Mouse (Mus musculus) forelimb bud, embryonic 11.5 days (tissue): ENCODE measurements around the gene Ltb.
"Not testable (repeated sequence)": the region's sequence is repeated elsewhere in the genome, so short reads cannot be mapped to it uniquely, and the experiment has no call there.

ENCODE experiments used
- DNase-seq: peaks from one replicate; pipeline ENCODE4 v3.0.0-alpha.2; 2012; ENCODE audit warnings: low read depth, low spot score

Gene Ltb

DNA sequence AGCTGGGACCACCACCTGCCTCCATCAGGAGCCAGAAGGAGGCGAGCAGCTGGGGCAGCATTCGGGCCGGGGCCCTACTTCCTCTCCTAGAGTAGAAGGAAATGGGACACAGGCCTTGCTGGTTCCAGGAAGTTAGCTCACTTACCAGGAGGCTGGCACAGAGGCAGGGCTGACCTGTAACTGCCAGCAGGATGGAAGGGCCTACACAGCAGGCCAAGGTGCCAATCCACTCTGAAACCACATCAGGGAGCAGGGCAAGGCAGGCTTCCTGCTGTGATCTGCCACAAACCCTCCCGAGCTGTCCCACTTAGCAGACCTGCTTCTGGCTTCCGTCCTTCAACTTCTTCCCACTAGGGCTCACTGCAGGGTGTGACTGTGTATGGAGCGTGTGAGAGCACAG is 28.1 kb downstream of the Ltb start:
- no peak for DNase-seq

DNA sequence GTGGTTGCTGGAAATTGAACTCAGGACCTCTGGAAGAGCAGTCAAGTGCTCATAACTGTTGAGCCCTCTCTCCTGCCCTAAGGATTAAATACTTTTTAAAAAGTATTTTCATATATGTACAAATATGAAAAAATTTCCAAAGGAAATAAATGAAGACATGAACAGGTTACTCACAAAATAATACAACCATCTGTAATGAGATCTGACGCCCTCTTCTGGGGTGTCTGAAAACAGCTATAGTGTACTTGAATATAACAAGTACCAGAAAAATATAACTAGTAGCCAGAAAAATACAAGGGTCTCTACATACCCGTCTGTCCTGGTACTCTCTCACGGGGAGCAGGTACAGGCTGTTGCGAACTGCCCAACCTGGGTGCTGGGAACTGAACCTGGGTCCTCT is 30.4 kb downstream of the Ltb start:
- no peak for DNase-seq

DNA sequence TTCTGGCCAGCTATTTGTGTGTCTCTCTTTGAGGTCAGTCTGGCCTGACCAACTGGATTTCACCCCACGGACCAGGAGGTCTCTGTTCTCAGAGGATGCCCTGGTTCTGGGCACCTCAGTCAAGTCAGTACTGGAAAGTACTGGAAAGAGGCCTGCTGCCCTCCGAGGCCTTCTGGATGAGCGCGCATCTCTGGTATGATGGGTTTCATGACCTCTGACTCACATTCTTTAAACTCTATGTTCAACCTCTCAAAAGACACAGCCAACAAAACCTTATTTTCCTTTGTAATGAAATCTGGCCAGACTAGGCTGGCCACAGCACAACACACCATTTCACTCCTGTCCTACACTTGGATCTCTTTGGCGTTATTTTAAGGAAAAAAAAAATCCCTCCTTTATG is 31.2 kb downstream of the Ltb start:
- DNase-seq = no peak

DNA sequence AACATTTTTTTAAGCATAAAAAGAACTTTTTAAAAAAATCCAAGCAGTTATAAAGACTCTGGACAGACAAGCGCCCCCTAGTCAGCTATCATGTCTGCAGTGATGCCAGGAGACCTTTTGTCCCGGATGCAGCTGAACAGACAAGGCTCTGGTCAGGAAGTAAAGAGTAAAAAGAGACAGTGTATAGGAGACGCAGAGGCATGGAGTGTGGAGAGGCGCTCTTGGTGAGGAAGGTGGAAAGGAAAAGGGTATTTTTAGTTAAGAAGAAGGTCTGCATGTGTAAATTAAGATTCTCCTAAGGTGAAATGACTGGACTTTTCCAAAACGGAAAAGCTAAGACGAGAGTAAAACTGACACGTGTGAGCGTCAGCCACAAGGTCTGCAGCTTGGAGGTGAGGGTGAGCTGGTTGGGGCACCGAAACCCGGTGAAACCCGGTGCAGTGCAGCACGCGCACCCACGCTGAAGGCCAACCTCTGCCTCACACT is 32.4 kb downstream of the Ltb start:
- no peak for DNase-seq

DNA sequence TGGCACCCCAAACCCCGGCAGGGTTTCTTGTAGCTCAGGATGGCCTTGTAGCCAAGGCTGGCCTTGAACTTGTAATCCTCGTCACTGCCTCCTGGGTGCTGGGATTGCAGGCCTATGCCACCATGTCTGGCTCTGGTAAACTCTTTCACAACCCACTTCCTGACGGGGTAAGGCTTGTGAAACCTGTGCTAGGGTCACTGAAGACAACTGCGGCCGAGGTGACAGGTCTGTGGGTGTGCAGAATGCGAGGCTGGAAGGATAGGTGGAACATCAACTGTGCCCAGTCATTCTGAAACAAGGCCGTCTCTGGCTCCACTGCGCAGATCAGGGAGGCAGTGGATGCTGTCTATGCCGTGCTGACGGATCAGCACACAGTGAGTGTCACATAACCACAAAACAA is 36.8 kb downstream of the Ltb start:
- DNase-seq = no peak

DNA sequence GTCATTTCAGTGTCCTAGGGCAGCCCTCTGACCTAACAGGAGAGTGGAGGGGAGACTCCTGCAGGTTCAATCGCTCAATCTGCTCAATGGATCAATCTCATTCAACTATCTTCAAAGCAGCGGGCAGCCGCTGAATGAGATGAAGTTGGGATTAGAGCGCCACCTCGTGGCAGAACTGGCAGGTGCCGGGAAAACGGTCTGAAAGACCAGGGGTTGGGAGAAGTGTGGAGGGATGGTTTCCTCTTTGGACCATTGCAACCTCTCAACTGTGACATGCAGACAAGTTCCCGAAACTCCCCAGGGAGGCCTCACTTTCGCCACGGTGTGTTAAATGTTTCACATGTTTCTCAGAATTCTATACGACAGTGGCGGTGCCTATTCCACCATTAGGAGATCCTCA is 37.8 kb downstream of the Ltb start:
- peak; percentile 84 for DNase-seq

DNA sequence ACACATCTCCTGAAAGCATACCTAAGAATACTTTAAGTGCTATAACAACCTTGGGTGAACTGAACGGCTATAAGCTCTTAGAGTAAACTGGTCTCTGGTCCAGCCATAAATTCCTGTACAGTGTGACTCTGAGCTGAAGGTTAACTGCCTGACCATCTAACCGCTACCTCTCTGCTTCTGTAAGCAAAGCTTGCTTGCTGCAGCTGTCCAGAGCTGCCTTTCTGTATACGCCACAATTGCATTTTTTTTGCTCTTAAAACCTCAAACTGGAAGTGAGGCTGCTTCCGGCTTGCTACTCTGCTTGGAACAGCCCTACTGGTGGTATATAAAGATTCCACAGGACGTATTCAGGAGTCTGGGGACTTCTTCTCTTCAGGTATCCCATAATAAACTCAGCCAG is 38.4 kb downstream of the Ltb start:
- DNase-seq = no peak

DNA sequence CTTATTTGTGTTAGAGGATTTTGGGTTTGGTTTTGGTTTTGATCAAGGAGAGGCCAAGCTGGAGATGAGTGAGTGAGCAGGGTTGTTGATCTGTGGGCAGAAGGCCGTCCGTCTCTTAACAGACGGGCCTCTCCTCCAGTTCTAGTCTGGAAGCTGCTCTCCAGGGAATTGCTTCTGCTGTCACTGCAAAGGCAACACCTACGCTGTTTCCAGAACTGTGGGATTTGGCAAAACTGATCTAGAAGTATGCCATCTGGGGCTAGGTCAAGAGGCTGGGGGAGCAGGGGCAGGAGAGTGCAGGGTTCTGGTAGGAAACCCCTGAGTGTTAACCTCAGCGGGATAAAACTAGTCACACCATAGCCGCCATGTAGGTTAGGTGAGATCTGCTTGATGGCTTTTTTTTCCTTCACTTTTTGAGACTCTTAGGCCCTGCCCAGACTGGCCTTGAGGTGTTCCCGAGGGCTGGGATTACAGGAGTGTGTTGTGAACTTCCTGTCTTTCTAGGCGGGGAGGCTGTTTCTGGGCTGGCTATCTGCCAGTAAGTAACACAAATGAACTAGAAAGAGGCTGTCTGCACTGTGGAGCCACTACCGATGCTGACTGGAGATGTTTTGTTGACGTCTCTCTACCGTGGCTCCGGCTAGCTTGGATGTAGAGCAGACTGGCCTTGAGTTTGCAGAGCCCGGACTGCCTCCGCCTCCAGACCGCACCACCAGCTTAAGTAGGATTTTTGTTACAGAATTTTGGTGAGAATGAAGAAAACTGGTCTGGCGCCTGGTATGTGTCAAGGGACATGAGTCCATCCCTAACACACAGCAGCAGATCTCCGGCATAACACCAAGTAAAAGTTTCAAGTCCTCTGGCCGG is 39.1 kb downstream of the Ltb start, which contains the start of gene Atp6v1g2:
Atp6v1g2 (plus strand) TSS at position 547 of the 867 bp plus-strand sequence.
- DNase-seq = no peak

DNA sequence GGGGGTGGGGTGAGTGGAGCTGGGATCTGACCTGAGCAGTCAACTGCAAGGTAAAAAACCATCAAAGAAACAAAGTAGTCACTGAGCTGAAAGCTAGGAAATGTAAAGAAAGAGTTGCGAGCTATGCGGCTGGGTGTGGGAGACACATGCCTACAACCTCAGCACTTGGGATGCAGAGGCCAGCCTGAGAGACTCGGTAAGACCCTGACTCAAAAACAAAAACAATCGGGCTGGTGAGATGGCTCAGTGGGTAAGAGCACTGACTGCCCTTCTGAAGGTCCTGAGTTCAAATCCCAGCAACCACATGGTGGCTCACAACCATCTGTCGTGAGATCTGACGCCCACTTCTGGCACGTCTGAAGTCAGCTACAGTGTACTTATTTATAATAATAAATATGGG is 39.9 kb downstream of the Ltb start:
- not testable (repeated sequence) for DNase-seq

DNA sequence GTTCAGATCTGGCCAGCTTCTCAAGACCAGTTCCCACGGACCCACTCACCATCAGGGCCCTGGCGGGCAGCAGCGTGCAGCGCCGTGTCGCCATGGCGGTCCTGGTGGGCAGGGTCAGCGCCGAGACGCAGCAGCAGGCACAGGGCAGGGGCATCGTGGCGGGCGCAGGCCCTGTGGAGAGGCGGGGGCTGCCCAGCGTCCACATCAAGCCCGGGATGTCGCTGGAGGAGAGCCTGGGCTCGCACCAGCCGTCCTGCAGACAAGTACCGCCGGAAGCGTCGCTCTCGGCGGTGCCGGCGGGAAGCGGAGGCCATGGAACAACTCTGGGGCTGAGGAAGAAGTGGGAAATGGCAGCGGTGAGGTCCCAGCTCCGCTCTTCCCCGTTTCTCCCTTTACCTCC is 40.7 kb downstream of the Ltb start:
- DNase-seq = no peak

DNA sequence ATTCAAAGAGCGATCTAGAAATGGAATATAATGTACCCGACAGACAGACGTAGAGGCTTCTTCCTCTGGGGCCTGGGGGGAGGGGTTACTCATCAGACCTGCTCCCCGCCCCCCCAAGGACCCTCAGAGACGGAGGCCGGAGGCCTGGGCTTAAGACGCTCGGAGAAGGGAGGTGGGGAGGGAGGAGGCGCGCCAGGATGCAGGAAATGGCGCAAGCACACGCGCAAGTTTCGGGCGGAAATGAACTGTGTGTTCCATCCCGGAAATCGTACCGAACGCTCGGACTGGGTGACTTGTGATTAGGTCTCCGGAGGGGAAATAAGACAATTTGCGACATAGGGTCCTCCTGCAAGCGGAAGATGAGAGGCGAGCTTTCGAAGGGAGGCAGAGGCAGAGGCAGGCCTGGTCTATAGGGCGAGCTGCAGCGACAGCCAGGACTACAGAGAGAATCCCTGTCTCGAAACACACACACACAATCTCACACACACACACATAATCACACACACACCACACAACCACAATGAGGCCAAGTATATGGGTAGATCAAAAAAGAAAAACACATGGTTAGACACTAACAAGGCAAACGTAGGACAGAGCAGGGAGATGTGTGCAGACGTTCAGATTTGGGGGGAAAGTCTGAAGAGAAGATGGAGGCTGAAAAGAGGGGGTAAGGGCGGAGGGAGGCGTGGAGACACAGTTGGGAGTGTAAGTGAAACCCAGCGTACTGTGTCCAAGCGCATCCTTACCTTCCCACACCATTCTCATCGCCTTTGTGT is 41.6 kb downstream of the Ltb start, which contains the start of gene Nfkbil1:
Nfkbil1 (minus strand) TSS at position 179 of the 776 bp plus-strand sequence.
- peak; percentile 94 for DNase-seq

DNA sequence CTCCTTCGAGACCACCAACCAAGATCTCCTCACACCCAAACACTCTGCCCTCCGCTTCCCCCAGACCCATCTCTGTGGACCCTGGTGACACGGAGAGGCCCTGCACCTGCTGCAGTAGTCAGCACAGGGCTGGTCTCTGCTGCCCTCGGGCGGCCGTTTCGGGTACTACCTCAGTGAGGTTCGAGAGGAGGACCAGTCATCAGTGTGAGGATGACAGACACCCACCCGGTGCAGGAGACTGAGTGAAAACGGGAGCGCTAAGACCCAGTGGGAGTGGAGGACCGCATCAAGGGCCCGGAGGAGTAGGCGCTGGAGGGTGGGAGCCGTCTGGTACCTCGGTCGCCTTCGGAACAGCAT is 42.1 kb downstream of the Ltb start:
- DNase-seq = peak; percentile 91

DNA sequence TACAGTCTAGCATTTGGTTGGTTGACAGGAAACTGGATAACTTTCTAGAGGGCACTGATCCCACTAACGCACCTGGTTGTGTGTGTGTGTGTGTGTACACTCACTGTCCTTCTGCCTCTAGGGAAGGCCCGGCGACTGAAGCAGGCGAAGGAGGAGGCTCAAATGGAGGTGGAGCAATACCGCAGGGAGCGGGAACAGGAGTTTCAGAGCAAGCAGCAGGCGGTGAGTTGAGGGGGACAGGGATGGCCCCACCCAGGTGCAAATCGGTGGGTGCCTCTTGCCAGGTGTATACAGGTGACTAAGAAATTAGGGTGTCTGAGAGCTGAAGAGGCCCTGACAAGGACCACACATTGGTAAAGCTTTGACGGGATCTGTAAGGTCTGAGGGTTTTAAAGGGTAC is 42.8 kb downstream of the Ltb start:
- DNase-seq = no peak

DNA sequence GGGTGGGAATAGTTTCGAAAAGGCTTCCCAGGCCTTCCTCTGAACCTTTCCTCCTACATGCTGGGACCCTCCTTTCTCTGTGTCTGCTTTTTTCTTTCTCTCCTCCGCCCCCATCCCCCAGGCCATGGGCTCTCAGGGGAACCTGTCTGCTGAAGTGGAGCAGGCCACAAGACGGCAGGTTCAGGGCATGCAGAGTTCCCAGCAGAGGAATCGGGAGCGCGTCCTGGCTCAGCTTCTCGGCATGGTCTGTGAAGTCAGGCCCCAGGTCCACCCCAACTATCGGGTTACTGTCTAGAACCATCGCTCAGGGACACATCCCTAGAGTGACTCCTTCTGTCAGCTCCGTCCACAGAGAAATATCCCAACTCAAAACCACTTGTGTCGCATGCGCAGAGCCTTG is 43.3 kb downstream of the Ltb start:
- DNase-seq = no peak

DNA sequence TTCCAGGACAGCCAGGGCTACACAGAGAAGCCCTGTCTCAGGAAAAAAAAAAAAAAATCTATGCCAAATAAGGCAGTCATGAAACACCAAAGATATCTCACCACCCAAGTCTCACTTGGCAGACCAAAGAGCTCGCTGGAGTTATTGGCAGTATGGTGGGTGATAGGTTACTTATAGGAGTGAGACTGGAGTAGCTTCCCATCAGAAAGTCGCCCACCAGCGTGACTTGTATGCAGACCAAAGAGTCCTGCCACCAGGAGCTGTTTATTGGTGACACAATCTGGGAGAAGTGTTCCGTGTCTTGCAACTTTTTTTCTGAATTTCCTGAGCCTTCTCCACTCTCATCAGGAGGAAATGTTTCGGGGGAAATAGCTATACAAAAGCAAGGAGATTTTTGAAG is 45.5 kb downstream of the Ltb start:
- no peak for DNase-seq

DNA sequence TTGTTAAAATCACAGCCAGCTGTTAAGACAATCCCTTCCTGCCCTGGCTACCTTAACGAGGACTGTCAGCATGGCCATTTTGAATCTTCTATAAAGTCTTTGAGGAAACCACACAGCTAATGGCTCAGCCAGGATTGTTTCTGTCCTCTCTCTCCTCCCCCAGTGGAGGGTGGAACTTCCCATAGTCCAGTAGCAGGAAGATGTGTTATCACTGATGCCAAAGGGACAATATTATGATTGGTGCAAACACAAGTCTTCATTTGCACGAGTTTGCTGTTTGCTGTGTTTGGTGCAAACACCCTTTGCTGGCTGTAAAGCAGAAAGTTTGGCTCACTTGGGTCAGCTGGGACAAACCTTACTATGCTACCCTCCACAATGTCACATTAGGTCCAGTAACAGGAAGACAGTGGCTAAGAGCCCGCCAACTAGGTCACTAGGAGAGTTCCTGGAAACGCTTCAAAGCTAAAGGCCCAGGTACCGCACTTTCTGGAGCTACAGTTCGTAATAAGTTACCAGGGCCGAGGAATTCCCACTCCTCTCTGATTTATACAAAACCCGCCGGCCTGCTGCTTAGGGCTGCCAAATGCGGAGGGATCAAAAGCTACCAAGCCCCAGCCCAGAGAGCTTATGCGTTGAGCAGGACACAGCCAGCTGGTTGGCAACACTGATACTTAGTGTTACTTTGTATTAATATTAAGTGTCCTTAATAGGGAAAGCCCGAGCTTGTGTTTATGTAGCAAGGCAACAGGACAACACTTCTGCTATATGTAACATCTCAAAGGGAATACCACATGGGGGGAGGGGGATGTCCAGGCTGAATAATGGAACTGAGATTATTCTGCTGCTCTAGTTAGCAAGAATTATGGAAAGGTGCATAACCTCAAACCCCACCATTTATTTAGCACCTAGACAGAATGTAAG is 46.4 kb downstream of the Ltb start:
- DNase-seq = no peak

DNA sequence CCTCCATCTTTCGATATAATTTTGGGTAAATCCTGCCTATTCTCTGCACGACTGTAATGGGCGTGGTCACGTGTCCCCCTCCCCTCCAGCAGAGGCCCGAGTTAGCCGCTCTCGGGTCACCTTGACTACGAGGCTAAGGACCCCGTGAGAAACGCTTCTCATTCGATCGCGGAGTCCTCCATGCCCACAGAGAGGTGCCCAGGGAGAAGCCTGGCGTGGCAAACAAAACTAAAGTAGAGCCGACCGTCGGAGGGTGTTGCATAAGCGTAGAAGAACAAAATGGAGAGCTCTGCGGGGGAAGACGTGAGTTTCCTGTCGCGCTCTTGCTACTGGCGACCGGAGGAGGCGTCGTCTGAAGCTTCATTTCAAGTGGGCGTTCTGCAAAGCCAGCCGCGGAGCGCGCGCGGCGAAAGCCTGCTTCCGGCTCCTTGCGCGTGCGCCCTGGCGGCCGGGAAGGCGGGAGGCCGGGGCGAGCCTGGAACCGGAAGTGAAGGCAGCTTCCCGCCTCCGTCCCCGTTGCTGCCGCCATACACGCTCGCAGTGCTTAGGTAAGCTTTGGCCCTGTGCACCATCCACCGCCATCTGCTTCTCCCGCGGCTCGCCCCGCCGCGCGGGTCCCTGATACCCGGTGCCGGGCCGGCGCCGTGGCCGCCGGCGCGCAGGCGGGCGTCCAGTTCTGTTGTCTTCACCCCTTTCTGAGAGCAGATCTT is 47.2 kb downstream of the Ltb start, which contains the start of gene Ddx39b:
Ddx39b (plus strand) TSS at position 442 of the 710 bp plus-strand sequence.
- DNase-seq = peak; percentile 96

DNA sequence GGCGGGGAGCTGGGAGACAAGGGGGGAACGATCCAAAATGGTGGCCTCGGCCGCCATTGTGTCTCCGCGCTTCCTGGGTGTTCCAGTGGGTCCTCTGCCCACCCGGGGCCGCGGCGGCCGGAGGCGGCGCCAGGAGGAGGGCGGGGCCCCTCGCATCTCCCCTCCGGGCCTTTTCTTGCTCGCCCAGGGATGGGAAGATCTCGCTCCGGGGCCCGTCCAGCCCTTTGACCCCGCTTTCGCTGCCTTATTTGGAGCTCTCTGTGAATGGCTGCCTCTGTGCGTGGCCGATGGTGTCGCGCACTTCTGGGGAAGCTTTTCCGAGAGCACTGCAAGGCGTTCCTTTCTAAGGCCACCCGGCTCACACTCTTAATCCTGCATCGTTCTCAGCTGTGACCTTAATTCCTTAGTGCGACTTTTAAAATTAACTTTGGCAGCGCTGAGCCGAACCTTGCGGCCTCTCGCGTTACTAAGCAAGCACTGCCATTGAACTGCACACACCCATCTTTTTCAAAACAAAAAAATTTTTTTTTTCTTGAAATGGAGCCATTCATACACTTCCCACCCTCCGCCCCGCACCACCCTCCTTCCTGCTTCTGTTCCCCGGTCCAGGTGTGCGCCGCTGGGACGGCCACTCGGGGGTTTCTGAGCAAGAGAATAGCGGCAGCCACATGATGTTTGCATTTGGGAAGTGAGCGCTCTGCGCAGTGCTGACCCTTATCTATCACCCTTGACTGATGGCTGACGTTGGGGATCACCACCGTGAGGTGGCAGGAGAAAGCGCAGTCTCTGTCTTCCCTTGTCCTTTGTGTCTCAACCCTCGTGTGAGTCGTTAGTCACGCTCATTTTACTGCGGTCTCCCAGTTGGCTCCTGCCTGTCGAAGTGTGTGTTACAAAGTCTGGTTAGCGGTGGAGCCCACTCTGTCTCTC is 48.0 kb downstream of the Ltb start:
- DNase-seq = peak; percentile 54

DNA sequence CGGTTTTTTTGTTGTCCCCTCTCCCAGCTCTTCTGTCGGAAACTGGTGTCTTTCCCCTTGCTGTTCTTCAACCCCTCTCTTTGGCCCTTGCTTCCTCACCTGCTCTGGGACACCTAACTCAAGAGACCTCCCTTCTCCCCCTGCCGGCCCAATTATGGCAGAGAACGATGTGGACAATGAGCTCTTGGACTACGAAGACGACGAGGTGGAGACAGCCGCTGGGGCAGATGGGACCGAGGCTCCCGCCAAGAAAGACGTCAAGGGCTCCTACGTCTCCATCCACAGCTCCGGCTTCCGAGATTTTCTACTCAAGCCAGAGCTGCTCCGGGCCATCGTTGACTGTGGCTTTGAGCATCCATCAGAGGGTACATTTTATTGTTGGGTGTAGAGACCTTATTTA is 48.8 kb downstream of the Ltb start:
- DNase-seq = no peak

DNA sequence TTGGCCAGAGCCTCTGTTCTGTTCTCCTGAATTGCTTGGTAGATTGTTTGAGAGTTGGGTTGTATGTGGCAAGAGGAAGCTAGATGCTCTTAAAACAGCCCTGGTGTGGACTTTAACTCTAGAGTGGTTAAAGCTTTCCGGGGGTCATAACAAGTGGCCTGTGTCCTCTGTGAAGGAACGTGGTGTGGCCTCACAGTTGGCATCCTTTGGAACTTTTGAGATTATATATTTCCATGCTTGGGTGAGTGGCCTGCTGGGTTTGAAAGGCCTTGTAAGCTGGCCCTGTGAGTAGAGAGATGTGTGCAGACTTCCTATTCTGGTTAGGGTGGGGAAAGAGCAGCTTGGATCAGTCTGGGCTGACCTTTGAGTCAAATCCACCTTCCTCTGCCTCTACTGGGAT is 50.8 kb downstream of the Ltb start:
- DNase-seq = no peak
